Mouse (Mus musculus) lung, adult 2 months (tissue): ENCODE measurements around the gene Foxp1. TPM values are rescaled to one million over a fixed set of nuclear protein-coding genes. Genes with fewer than 3 reads are reported as not detected.

Experiments
- DNase-seq: peaks from one replicate; pipeline ENCODE4 v3.0.0; 2022
- H3K4me1 ChIP-seq: fragments of 200-500 bp; 2 replicates; pipeline ENCODE4 v1.6.1; 2011; ENCODE audit warnings: low read length; ENCODE audit not compliant: control insufficient read depth, insufficient read depth
- H3K4me3 ChIP-seq: fragments of 200-500 bp; replicated peaks from 2 replicates; pipeline ENCODE3; 2011; ENCODE audit warnings: low read depth, mild to moderate bottlenecking, control low read depth, low read length; ENCODE audit errors: extremely low read depth
- CTCF ChIP-seq: fragments of 200-500 bp; IDR thresholded peaks from 2 replicates; pipeline ENCODE4 v1.5.1; 2011; ENCODE audit warnings: mild to moderate bottlenecking, low read length, control low read depth; ENCODE audit not compliant: insufficient read depth
- POLR2A ChIP-seq: fragments of 200-500 bp; IDR thresholded peaks from 2 replicates; pipeline ENCODE4 v1.6.1; 2011; ENCODE audit warnings: low read depth, mild to moderate bottlenecking, control low read depth, low read length, borderline replicate concordance; ENCODE audit errors: extremely low read depth
- WGBS: fragments of 180-500 bp; shearing (Covaris S2); methylation state at CpG from one replicate; pipeline ENCODE4 v1.1.7; 2018; 5-methylcytosine and 5-hydroxymethylcytosine counted together
- polyA plus RNA-seq: library from polyadenylated mRNA; depleted of rRNA; stranded (reverse); fragments of >200 nt; gene quantifications from 2 replicates; pipeline ENCODE4 v1.2.3, GENCODE M21; 2012

The Foxp1 gene
- polyA plus RNA-seq, 1 experiment: 135 TPM

- no peak overlapping the region for H3K4me3 ChIP-seq
- DNase-seq: no peak
- WGBS: 73% methylated on average over 9 of the region's 9 CpGs
- TF ChIP-seq POLR2A (no peak), CTCF (no peak)
- H3K4me1 ChIP-seq: no peaks in the 10 kb centered on the region
Observed at GRCm38 (mm10) chr6:99160348-99160693, 362.2 kb downstream of the Foxp1 start.

GRCm38 (mm10) chr6:99159452-99160347 is 362.8 kb downstream of the Foxp1 start:
- no peak overlapping the region for H3K4me3 ChIP-seq
- TF ChIP-seq CTCF (no peak), POLR2A (no peak)
- no peak for DNase-seq
- H3K4me1 ChIP-seq: no peaks in the 10 kb centered on the region
- 67% methylated on average over 23 of the region's 23 CpGs for WGBS

- Histone ChIP-seq H3K4me3 (no peak overlapping the region), H3K4me1 (no peaks in the 10 kb centered on the region)
- TF ChIP-seq CTCF (no peak), POLR2A (no peak)
- DNase-seq: no peak
- WGBS: 86% methylated on average over 4 of the region's 4 CpGs
Observed at GRCm38 (mm10) chr6:99153682-99154081, 368.8 kb downstream of the Foxp1 start.

GRCm38 (mm10) chr6:99146400-99146905 is 376.1 kb downstream of the Foxp1 start:
- H3K4me3 ChIP-seq: no peak overlapping the region
- H3K4me1 ChIP-seq: peaks cover 5% of the 10 kb centered on the region
- TF ChIP-seq CTCF (no peak), POLR2A (no peak)
- DNase-seq: no peak
- 86% methylated on average over 7 of the region's 7 CpGs for WGBS

- DNase-seq: no peak
- H3K4me3 ChIP-seq: no peak overlapping the region
- no peak for TF ChIP-seq CTCF
- TF ChIP-seq POLR2A: no peak
- peaks cover 5% of the 10 kb centered on the region for H3K4me1 ChIP-seq
- WGBS: 89% methylated on average over 7 of the region's 7 CpGs
Observed at GRCm38 (mm10) chr6:99145033-99145432, 377.5 kb downstream of the Foxp1 start.

GRCm38 (mm10) chr6:99143756-99144036 is 378.8 kb downstream of the Foxp1 start:
- Histone ChIP-seq H3K4me3 (no peak overlapping the region), H3K4me1 (peaks cover 5% of the 10 kb centered on the region)
- TF ChIP-seq CTCF: no peak
- no peak for TF ChIP-seq POLR2A
- no peak for DNase-seq
- 52% methylated on average over 4 of the region's 4 CpGs for WGBS

GRCm38 (mm10) chr6:99142900-99143755 is 379.4 kb downstream of the Foxp1 start:
- no peak for DNase-seq
- TF ChIP-seq POLR2A (no peak), CTCF (no peak)
- 58% methylated on average over 10 of the region's 10 CpGs for WGBS
- peaks cover 5% of the 10 kb centered on the region for H3K4me1 ChIP-seq
- H3K4me3 ChIP-seq: no peak overlapping the region

- no peak for DNase-seq
- Histone ChIP-seq H3K4me1 (peaks cover 5% of the 10 kb centered on the region), H3K4me3 (no peak overlapping the region)
- 85% methylated on average over 11 of the region's 11 CpGs for WGBS
- TF ChIP-seq CTCF (no peak), POLR2A (no peak)
Observed at GRCm38 (mm10) chr6:99138041-99138440, 384.5 kb downstream of the Foxp1 start.

- TF ChIP-seq CTCF (no peak), POLR2A (no peak)
- 86% methylated on average over 11 of the region's 11 CpGs for WGBS
- H3K4me1 ChIP-seq: peaks cover 2% of the 10 kb centered on the region; the same call in 1 of the 2 replicates
- H3K4me3 ChIP-seq: no peak overlapping the region
- DNase-seq: no peak
Observed at GRCm38 (mm10) chr6:99137071-99137470, 385.4 kb downstream of the Foxp1 start.
